ENCODE assay signal across 11 mouse cellular contexts in genomic region chr11:53098780-53099198, GRCm38 (mm10).
DNase-seq lines count a peak whose midpoint lies in the region; ATAC-seq lines count a peak whose summit lies in the region.
"Had no signal": no experiment of that assay in that cellular context is flagged by ENCODE, and none has a peak within 500 bp of the region (broad histone marks: within the 10 kb centered on the region; RNA-seq: fewer than 3 reads in every experiment).

No protein-coding gene starts in this region.

- no peak overlapping the region for H3K4me3 ChIP-seq in limb, embryonic 13.5 days
- no peak overlapping the region for H3K4me3 ChIP-seq in limb, embryonic 10.5 days
- H3K4me3 ChIP-seq: embryonic facial prominence, embryonic 13.5 days; myocyte had no signal

- H3K4me1 ChIP-seq in limb, embryonic 13.5 days, result peaks cover 31% of the 10 kb centered on the region
- H3K4me1 ChIP-seq in limb, embryonic 10.5 days, result peaks cover 27% of the 10 kb centered on the region

- H3K9me3 ChIP-seq in limb, embryonic 13.5 days, result no peaks in the 10 kb centered on the region
- no peaks in the 10 kb centered on the region for H3K9me3 ChIP-seq in limb, embryonic 10.5 days (replicated peaks)
- H3K9me3 ChIP-seq: embryonic facial prominence, embryonic 13.5 days had no signal

- H3K27ac ChIP-seq in limb, embryonic 13.5 days, result no peak overlapping the region
- H3K27ac ChIP-seq in limb, embryonic 10.5 days, result no peak overlapping the region
- H3K27ac ChIP-seq: embryonic facial prominence, embryonic 13.5 days had no signal

- H3K36me3 ChIP-seq in limb, embryonic 13.5 days, result no peaks in the 10 kb centered on the region
- no peaks in the 10 kb centered on the region for H3K36me3 ChIP-seq in limb, embryonic 10.5 days
- H3K36me3 ChIP-seq: embryonic facial prominence, embryonic 13.5 days had no signal

- peaks cover 11% of the 10 kb centered on the region; the same call in 1 of the 2 replicates for H3K27me3 ChIP-seq in limb, embryonic 13.5 days
- peaks cover 5% of the 10 kb centered on the region for H3K27me3 ChIP-seq in limb, embryonic 10.5 days (ENCODE audit: low read depth, poor library complexity, severe bottlenecking)

- peak; percentile 64; the same call in 1 of the 2 replicates for ATAC-seq in limb, embryonic 13.5 days (ENCODE audit: low FRiP score, low read depth)

- WGBS in limb, embryonic 13.5 days, result 42% methylated on average over 3 of the region's 3 CpGs
- 82% methylated on average over 3 of the region's 3 CpGs for WGBS in limb, embryonic 10.5 days

- peak; percentile 58 for DNase-seq in gastrocnemius, postnatal 10 days
- no peak for DNase-seq in gastrocnemius, adult 18-20 months (ENCODE audit: low spot score)
- DNase-seq in limb, embryonic 10.5 days (ENCODE audit: low spot score), result no peak
- DNase-seq in cerebellum, postnatal 36 days, result peak; percentile 56 to 63
- DNase-seq in lung, postnatal 10 days, result peak; percentile 68
- no peak for DNase-seq in spleen, postnatal 4 days (ENCODE audit: low spot score in 2 of 2)
- no peak for DNase-seq in urinary bladder, postnatal 25 days (ENCODE audit: low spot score)

- H3K4me2 ChIP-seq in limb, embryonic 13.5 days (replicated peaks), result no peak overlapping the region
- H3K4me2 ChIP-seq: embryonic facial prominence, embryonic 13.5 days; liver, embryonic 11.5 days had no signal

- H3K9ac ChIP-seq in limb, embryonic 13.5 days, result no peak overlapping the region
- H3K9ac ChIP-seq: embryonic facial prominence, embryonic 13.5 days had no signal

Comparison
In these comparisons a context has a peak if more than half of its experiments do, and no peak if none do; other contexts are left out.
1. DNase-seq: peak in gastrocnemius, postnatal 10 days (single experiment), cerebellum, postnatal 36 days (2 of 2) and lung, postnatal 10 days (single experiment); none in gastrocnemius, adult 18-20 months (single experiment), limb, embryonic 10.5 days (single experiment), spleen, postnatal 4 days (0 of 2) and urinary bladder, postnatal 25 days (single experiment).